Mouse (Mus musculus): Measurements from ENCODE around the gene Osmr.
"Not testable (repeated sequence)": the region's sequence is repeated elsewhere in the genome, so short reads cannot be mapped to it uniquely, and the experiment has no call there.

Osmr gene

DNA sequence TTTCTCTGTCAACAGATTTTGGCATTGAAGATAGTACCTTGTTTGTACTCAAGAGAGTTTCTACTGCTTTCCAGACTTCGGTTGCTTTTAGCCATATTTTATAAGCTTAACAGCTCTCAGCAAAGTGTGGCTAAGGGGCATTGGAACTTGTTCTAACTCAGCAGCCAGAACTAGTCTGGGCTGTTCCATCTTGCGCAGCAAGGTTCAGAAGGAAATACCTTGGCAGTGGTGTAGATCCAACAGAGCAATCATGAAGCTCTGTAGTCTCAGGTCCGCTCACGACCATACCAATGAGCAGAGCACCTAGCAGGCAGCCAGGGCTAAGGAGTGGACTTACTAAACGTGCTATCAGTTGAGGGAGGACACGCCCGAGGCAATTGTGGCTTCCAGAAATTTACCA is 15.0 kb downstream of the Osmr start:
- DNase-seq, result no peak

DNA sequence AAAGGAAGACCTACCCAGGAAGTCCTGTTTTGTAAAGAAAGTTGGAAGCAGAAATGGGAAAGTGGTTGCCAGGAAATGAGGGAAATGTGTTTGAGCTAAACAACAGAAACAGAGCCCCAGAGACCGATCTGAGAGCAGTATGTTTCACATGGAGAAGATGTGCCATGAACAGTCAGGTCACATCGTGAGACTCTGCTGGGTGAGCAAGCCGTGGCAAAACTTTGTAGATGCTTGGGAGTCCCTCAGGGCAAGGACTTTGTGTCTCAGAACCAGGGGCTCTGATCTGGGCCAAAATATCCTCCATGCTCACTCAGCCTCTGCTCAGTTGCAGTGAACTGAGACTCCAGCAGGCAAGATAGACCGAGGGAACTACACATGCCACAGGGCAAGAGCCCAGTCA is 15.9 kb downstream of the Osmr start:
- no peak for DNase-seq

DNA sequence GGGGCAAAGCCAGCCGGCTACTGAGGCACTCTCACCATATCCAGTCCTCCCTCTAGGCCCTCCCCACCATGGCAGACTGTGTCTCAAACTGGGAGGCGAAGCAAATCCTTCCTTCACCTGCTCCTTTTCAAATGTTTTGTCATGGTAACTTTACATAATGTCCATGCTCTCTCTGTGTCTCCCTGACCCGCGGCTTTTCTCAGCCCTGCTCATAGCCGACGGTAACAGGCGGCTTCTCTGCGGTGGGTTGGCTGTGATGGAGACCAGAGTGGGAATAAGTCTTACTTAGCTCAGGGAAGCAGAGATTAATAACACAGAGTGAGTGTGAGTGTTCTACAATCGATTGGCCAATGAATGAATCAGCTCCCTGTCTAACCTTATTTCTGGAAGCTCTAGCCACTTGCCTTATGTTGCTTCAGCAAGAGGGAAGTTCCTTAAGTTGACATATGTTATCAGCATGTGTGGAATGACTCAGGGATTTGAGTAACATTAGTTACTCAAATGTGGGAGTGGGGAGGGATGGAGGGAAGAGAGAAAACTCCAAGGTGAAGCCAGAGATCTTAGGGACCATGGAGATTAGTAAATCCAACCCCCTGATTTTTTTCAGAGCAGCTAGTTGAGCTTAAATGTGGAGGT is 17.4 kb downstream of the Osmr start:
- DNase-seq, result no peak

DNA sequence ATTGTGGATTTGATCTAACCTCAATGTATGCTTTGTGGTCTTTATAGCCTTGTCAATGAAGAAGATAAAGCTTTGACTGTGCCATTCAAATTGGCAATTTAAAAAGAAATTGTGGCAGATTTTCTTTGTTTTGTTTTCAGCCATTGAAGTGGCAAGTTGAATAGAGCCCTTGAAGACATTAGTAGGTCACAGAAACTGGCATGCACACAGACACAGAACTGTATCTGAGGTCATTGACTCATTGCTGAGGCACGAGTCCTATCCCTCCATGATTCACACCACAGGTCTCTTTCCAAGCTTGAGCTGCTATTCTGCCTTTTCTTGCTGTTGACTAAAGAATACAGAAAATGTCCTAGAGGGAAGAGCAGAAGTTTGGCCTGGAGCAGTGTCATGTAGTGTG is 24.9 kb downstream of the Osmr start:
- no peak for DNase-seq

DNA sequence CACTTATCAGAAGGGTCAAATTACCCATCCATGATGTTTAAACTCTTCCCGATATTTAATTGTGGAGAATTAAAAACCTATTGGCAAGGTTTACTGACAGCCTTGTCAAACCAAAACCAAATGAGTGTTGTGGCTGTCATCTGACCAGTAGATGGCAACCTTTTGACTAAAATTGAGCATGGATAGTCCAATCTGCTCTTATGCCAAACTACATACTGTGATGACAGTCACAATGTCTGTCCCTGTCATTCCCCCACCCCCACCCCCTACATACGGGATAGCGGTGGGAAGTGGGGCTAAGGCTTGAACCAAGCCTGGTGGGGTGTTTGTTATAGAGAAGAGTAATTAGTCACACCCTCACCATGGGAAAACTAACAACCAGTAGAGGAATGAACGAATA is 34.6 kb downstream of the Osmr start:
- no peak for DNase-seq

DNA sequence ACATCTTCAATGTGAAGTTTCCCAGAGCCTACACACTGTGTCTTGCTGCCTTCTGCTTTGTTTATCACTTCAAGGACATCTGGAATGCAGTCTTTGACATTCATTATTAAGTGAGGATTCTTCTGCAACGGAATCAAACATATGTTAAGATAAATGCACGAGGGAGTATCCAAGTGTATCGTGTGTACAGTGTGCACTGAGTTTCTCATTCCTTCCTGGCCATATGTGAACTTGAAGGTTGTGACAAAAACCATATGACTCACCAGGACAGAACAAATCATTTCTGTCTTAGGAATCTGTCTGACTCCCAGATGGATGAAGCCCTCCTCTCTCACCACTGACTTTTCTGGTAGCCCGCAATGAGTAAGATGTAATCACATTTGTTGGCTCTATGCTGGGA is 59.0 kb downstream of the Osmr start:
- DNase-seq, result no peak

DNA sequence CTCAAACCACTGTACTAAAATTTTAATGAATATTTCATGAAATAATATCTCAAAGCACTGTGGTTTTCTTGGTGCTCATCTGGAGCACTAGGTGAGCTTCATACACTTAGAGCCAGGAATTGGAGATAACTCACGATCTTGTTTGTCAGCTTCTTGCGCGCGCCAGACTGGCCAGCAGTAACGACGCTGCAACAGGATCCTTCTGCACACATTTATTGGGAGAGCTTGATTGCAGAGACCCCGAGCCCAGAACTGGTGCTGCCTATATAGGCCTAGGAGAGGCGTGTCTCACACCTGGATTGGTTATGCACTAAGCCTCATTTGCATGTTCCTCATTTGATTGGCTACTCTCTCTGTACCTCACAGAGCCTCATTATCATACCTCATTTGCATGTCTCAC is 73.6 kb downstream of the Osmr start:
- DNase-seq, result not testable (repeated sequence)

DNA sequence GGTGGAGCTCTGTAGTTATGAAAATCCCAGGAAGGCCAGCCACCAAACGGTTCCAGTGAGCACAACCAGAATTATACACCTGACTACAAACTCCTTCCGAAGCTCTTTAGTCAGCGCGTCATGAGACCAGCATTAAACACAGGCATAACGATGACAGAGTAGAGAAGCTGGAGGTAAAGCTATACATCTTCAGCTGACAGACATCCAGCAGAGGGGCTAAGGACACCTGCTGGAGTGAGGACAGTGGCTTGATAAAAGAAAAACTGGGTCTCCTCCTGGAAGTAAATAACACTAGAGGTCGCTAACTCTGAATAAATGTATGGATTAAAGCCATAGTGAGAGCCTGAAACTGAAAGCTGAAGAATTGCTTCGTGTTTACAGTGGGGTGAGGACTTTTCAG is 81.9 kb downstream of the Osmr start:
- no peak for DNase-seq

DNA sequence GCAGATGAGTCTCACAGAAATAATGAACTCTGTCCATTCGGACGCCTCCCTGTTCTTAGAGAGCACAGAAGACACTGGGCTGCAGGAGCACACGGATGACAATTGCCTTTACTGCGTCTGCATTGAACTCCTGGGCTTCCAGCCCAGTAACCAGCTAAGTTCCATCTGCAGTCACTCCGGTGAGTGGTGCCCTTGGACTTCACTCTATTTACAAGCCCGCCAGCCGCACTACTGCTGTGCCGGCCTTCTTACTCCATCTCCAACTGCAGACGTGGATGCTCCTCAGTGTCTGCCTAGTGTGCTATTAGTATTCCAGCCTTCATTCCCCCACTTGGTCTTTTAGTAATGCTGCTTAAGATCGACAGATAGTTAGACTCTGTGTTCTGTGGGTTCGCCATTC is 83.1 kb downstream of the Osmr start:
- no peak for DNase-seq

DNA sequence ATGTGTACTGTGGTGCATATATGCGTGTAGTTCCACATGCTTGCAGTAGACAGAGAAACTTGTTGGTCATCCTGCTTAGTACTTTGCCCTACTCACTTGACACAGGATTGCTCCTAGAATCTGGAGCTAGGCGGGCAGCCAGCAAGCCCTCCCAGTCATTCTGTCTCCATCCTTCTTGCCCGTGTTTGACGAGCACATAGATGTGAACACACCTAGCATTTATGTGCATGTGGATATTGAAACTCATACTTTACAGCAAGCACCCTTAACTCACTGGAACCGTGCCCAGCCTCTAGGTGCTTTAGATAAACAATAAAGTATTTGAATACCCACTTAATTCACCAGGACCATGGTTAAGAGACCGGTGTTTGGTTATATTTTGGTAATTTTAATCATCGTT is 84.8 kb downstream of the Osmr start:
- no peak for DNase-seq

DNA sequence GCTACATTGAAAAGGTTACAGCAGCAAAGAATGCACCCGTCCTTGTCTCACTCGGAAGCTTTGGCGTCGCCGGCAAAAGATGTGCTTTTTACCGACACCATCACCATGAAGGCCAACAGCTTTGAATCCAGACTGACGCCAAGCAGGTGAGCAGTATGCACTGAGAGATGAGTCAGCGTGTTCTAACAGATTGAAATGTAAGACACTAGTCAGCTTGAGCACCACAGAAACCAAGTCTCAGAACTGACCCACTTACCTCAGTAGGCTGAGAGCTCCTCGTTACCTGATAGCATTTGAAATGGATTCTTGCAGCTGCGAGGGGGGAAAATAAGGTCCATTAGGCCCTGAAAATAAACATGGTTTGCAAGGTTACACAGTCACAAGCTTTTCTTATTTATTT is 87.5 kb downstream of the Osmr start:
- DNase-seq, result no peak

DNA sequence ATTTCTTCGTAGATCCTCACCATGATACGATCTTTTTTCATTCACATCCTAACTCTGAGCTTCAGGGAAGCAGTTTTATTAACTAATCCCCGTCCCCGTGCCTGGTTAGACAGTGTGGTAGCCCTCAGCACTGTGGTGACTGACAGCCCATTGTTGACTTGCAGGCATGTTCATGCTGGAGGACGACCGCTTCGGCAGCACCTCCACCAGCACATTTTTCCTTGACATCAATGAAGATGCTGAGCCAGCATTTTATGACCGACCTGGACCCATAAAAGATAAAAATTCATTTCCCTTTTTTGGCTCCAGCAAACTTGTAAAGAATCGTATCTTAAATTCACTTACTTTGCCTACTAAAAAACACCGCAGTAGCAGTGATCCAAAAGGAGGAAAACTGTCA is 88.6 kb downstream of the Osmr start:
- no peak for DNase-seq

DNA sequence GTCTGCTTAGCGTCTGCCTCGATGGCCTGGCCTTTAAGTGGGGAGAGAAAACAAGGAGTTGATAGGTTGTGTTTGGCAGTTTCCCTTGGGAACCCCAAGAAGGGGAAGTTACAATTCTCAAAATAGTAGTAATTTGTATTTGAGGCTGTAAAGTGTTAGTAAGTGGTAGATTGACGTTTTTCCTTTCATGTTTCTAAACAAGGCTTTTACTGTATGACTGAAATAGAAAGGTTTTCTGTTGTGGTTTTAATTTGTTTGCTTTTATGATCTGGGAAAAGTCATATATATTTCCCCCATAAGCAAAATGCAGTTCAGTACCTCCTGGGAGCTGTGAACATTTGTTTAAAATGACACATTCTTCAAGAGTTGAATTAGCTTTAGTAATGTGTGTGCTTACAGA is 102.5 kb downstream of the Osmr start:
- DNase-seq, result no peak
